Mouse (Mus musculus) gastrocnemius, postnatal 14 days (tissue): ENCODE measurements at regions not wholly inside any gene's neighbourhood (a gene's known extent, or its start where the extent isn't known, plus 50 kb on each side); places are given as distances from the start of the nearest gene placed in this dataset.

Experiments used
- DNase-seq: peaks from one replicate; pipeline ENCODE4 v3.0.0; 2021; ENCODE audit warnings: mixed read lengths
- intact Hi-C: fragments of 180-260 bp; cut with DNase I; formaldehyde crosslinking; loops from one replicate; pipeline ENCODE4 v1.15.1; 2025; ENCODE audit warnings: low total_unique reads

- DNase-seq, result no peak
- intact Hi-C loops, result no loop called here
These were observed 53.0 kb upstream of the Ctbp2 start for GRCm38 (mm10) chr7:133177179-133177575.

GRCm38 (mm10) chr7:133176256-133177178, 52.4 kb upstream of the Ctbp2 start:
- DNase-seq, result peak; percentile 62
- intact Hi-C loops, result no loop called here
